Mouse (Mus musculus): ENCODE results near the gene Gm45711.

Gene Gm45711

GRCm38 (mm10) chr8:104239418-104239861 lies 70.4 kb downstream of the Gm45711 start:
- Histone ChIP-seq H3K4me3 (replicated peaks; ENCODE audit: low read length) (no peak overlapping the region), H3K27me3 (ENCODE audit: insufficient read depth, low read length) (no peaks in the 10 kb centered on the region), H3K36me3 (ENCODE audit: insufficient read depth, low read length) (peaks cover 91% of the 10 kb centered on the region), H3K4me1 (replicated peaks; ENCODE audit: low read depth, low read length) (0 out of 2 replicates have a peak, but pooled peaks cover 6% of the 10 kb centered on the region), H3K9me3 (ENCODE audit: low read length) (no peaks in the 10 kb centered on the region)
- TF ChIP-seq POU5F1 (IDR thresholded peaks at IDR 0.05; ENCODE audit: borderline replicate concordance, low read length) = no peak
- no peak for TF ChIP-seq CTCF (conservative IDR thresholded peaks at IDR 0.05; ENCODE audit: low read length)
- TF ChIP-seq NANOG (IDR thresholded peaks at IDR 0.05; ENCODE audit: borderline replicate concordance, low read length) = no peak

GRCm38 (mm10) chr8:104234573-104234972 lies 75.3 kb downstream of the Gm45711 start:
- Histone ChIP-seq H3K4me1 (replicated peaks; ENCODE audit: low read depth, low read length) (0 out of 2 replicates have a peak, but pooled peaks cover 8% of the 10 kb centered on the region), H3K4me3 (replicated peaks; ENCODE audit: low read length) (no peak overlapping the region), H3K9me3 (ENCODE audit: low read length) (no peaks in the 10 kb centered on the region), H3K27me3 (ENCODE audit: insufficient read depth, low read length) (no peaks in the 10 kb centered on the region), H3K36me3 (ENCODE audit: insufficient read depth, low read length) (peaks cover 89% of the 10 kb centered on the region)
- TF ChIP-seq NANOG (IDR thresholded peaks at IDR 0.05; ENCODE audit: borderline replicate concordance, low read length) = no peak
- TF ChIP-seq CTCF (conservative IDR thresholded peaks at IDR 0.05; ENCODE audit: low read length) = no peak
- no peak for TF ChIP-seq POU5F1 (IDR thresholded peaks at IDR 0.05; ENCODE audit: borderline replicate concordance, low read length)

- no peaks in the 10 kb centered on the region for H3K27me3 ChIP-seq (ENCODE audit: insufficient read depth, low read length)
- H3K4me1 ChIP-seq (replicated peaks; ENCODE audit: low read depth, low read length) = 0 out of 2 replicates have a peak, but pooled peaks cover 8% of the 10 kb centered on the region
- no peak for TF ChIP-seq CTCF (conservative IDR thresholded peaks at IDR 0.05; ENCODE audit: low read length)
- no peak for TF ChIP-seq NANOG (IDR thresholded peaks at IDR 0.05; ENCODE audit: borderline replicate concordance, low read length)
- TF ChIP-seq POU5F1 (IDR thresholded peaks at IDR 0.05; ENCODE audit: borderline replicate concordance, low read length) = no peak
- H3K36me3 ChIP-seq (ENCODE audit: insufficient read depth, low read length) = peaks cover 88% of the 10 kb centered on the region
- H3K4me3 ChIP-seq (replicated peaks; ENCODE audit: low read length) = no peak overlapping the region
- no peaks in the 10 kb centered on the region for H3K9me3 ChIP-seq (ENCODE audit: low read length)
Measured at GRCm38 (mm10) chr8:104232919-104233318, 77.0 kb downstream of the Gm45711 start.

- H3K27me3 ChIP-seq (ENCODE audit: insufficient read depth, low read length) = no peaks in the 10 kb centered on the region
- TF ChIP-seq NANOG (IDR thresholded peaks at IDR 0.05; ENCODE audit: borderline replicate concordance, low read length) (no peak), CTCF (conservative IDR thresholded peaks at IDR 0.05; ENCODE audit: low read length) (no peak), POU5F1 (IDR thresholded peaks at IDR 0.05; ENCODE audit: borderline replicate concordance, low read length) (no peak)
- H3K9me3 ChIP-seq (ENCODE audit: low read length) = no peaks in the 10 kb centered on the region
- H3K4me3 ChIP-seq (replicated peaks; ENCODE audit: low read length) = no peak overlapping the region
- H3K4me1 ChIP-seq (replicated peaks; ENCODE audit: low read depth, low read length) = 0 out of 2 replicates have a peak, but pooled peaks cover 8% of the 10 kb centered on the region
- peaks cover 88% of the 10 kb centered on the region for H3K36me3 ChIP-seq (ENCODE audit: insufficient read depth, low read length)
Measured at GRCm38 (mm10) chr8:104232039-104232438, 77.8 kb downstream of the Gm45711 start.

Measured in E14TG2a.4 (cell line).